10 mouse cellular contexts compared by ENCODE assay signal in the genomic region with DNA sequence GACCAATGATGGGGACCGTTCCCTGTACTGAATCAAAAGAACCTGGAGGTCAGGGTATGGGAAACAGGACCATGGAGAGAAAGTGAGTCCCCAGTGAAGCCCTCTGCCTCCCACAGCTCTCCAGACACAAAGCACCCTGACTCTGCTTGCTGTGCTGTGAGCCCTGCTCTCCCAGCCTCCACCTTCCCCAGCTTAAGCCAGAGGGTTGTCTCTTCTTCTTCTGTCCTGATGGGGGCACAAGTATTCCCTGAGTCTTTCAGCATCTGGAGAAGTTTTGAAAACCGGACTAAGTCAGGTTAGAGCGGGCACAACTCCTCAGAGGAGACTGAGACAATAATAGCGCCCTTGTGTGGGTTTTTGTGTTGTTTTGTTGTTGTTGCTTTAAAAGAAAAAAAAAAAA. TPM values are rescaled to one million over a fixed set of nuclear protein-coding genes. Genes with fewer than 3 reads are reported as not detected.
DNase-seq lines count a peak whose midpoint lies in the region; ATAC-seq and TF ChIP-seq lines count a peak whose summit lies in the region.
"Had no signal": no experiment of that assay in that cellular context is flagged by ENCODE, and none has a peak within 500 bp of the region (broad histone marks: within the 10 kb centered on the region; RNA-seq: fewer than 3 reads in every experiment).

No protein-coding gene starts in this region.

- WGBS in embryonic facial prominence, embryonic 12.5 days = 41% methylated on average over 4 of the region's 4 CpGs
- 43% methylated on average over 4 of the region's 4 CpGs for WGBS in limb, embryonic 14.5 days

- peak overlapping the region; percentile 71 for H3K9ac ChIP-seq in embryonic facial prominence, embryonic 12.5 days
- H3K9ac ChIP-seq in limb, embryonic 14.5 days (ENCODE audit: low read depth, low read length, severe bottlenecking) = peak overlapping the region; percentile 77; the same call in 1 of the 2 replicates
- H3K9ac ChIP-seq: liver, embryonic 14.5 days had no signal

- H3K4me3 ChIP-seq in layer of hippocampus, adult 2 months = peak overlapping the region; percentile 48
- peak overlapping the region; percentile 64 for H3K4me3 ChIP-seq in embryonic facial prominence, embryonic 12.5 days
- peak overlapping the region; percentile 60 for H3K4me3 ChIP-seq in limb, embryonic 14.5 days (replicated peaks; ENCODE audit: low read length)

- TF ChIP-seq POLR2A in limb, embryonic 14.5 days (IDR thresholded peaks at IDR 0.05; ENCODE audit: borderline replicate concordance, extremely low read depth, insufficient read depth, insufficient read length) = no peak

- peak overlapping the region; percentile 73 for H3K4me2 ChIP-seq in embryonic facial prominence, embryonic 12.5 days (replicated peaks)
- H3K4me2 ChIP-seq in limb, embryonic 14.5 days (replicated peaks; ENCODE audit: low read depth, low read length, severe bottlenecking) = peak overlapping the region; percentile 84

- no peaks in the 10 kb centered on the region for H3K36me3 ChIP-seq in embryonic facial prominence, embryonic 12.5 days
- no peaks in the 10 kb centered on the region for H3K36me3 ChIP-seq in limb, embryonic 14.5 days (ENCODE audit: control insufficient read depth, insufficient read depth, low read length)

- TF ChIP-seq CTCF in layer of hippocampus, adult 2 months (conservative IDR thresholded peaks at IDR 0.05) = peak; percentile 44

- no peaks in the 10 kb centered on the region for H3K9me3 ChIP-seq in embryonic facial prominence, embryonic 12.5 days
- no peaks in the 10 kb centered on the region for H3K9me3 ChIP-seq in limb, embryonic 14.5 days (ENCODE audit: control insufficient read depth, low read length)

- no peak for ATAC-seq in embryonic facial prominence, embryonic 12.5 days (ENCODE audit: insufficient number of reproducible peaks, insufficient read depth, low FRiP score, low TSS enrichment)
- no peak for ATAC-seq in limb, embryonic 14.5 days (ENCODE audit: low FRiP score, low read depth)
- no peak for ATAC-seq in activated CD4-positive, CD25-positive, alpha-beta regulatory T cell, adult 4 months

- 0 out of 2 replicates have a peak, but pooled peaks cover 5% of the 10 kb centered on the region for H3K27me3 ChIP-seq in embryonic facial prominence, embryonic 12.5 days
- no peaks in the 10 kb centered on the region for H3K27me3 ChIP-seq in limb, embryonic 14.5 days (ENCODE audit: control insufficient read depth, insufficient read depth, low read length)

- H3K27ac ChIP-seq in layer of hippocampus, adult 2 months = peak overlapping the region; percentile 82
- peak overlapping the region; percentile 94; the same call in 1 of the 2 replicates for H3K27ac ChIP-seq in embryonic facial prominence, embryonic 12.5 days
- H3K27ac ChIP-seq in limb, embryonic 14.5 days (replicated peaks; ENCODE audit: low read depth, low read length) = 0 out of 2 replicates have a peak overlapping the region, but pooled peaks have one; percentile 14
- H3K27ac ChIP-seq: liver, embryonic 14.5 days had no signal

- peak; percentile 38 for DNase-seq in cerebellum, adult 9-11 months
- no peak for DNase-seq in cerebellum, postnatal 10 days
- DNase-seq in layer of hippocampus, adult 2 months (ENCODE audit: low spot score in 2 of 2) = no peak
- no peak for DNase-seq in layer of hippocampus, postnatal 36 days
- no peak for DNase-seq in limb, embryonic 14.5 days (ENCODE audit: low spot score)
- DNase-seq in natural killer cell, adult 2 months (ENCODE audit: low spot score in 2 of 2) = no peak

- peaks cover 17% of the 10 kb centered on the region for H3K4me1 ChIP-seq in embryonic facial prominence, embryonic 12.5 days
- peaks cover 17% of the 10 kb centered on the region for H3K4me1 ChIP-seq in limb, embryonic 14.5 days (ENCODE audit: control insufficient read depth, insufficient read depth, low read length)

RNA-seq across cellular contexts. Expression of gene Daam2, which starts 2.2 kb away (rescaled TPM):
- 10 to 100 TPM; 61.2 to 66.7 TPM for total RNA-seq in layer of hippocampus, adult 2 months (2021)
- 10 to 100 TPM; 54.7 to 69.8 TPM for total RNA-seq in layer of hippocampus, postnatal 36 days (2021)
- polyA plus RNA-seq in embryonic facial prominence, embryonic 12.5 days (2016; fragmentation: Nextera tagmentation; extraction: Ambion mirVana) = 12.4 and 12.6 TPM in 2 replicates
- polyA plus RNA-seq in limb, embryonic 14.5 days (2012; rRNA removed) = 30.0 and 34.0 TPM in 2 replicates
- 8.7 and 11.6 TPM in 2 replicates for polyA plus RNA-seq in limb, embryonic 14.5 days (2014; fragmentation: Nextera tagmentation; extraction: Ambion mirVana)
- under 1 TPM in 1 of 2 experiments, not detected in 1; 0.13 TPM for polyA plus RNA-seq in activated CD4-positive, CD25-positive, alpha-beta regulatory T cell, adult 4 months (2017; shearing (Covaris generic))
- total RNA-seq: hematopoietic stem cell, adult 5-6 weeks had no signal

RNA-seq across cellular contexts. Expression of gene Kif6, which starts 53.0 kb away (rescaled TPM):
- total RNA-seq in layer of hippocampus, adult 2 months (2021) = 1 to 10 TPM; 5.0 to 6.1 TPM
- 1 to 10 TPM; 4.7 to 5.0 TPM for total RNA-seq in layer of hippocampus, postnatal 36 days (2021)
- 2.9 and 3.8 TPM in 2 replicates for polyA plus RNA-seq in embryonic facial prominence, embryonic 12.5 days (2016; fragmentation: Nextera tagmentation; extraction: Ambion mirVana)
- 0.78 and 1.1 TPM in 2 replicates for polyA plus RNA-seq in limb, embryonic 14.5 days (2012; rRNA removed)
- 1.1 and 1.9 TPM in 2 replicates for polyA plus RNA-seq in limb, embryonic 14.5 days (2014; fragmentation: Nextera tagmentation; extraction: Ambion mirVana)
- polyA plus RNA-seq in activated CD4-positive, CD25-positive, alpha-beta regulatory T cell, adult 4 months (2017; shearing (Covaris generic)) = not detected

Comparison
In these comparisons a context has a peak if more than half of its experiments do, and no peak if none do; other contexts are left out.
1. H3K27ac ChIP-seq: peak in every context shown above with its lines; median percentile 94 in embryonic facial prominence, embryonic 12.5 days; 82 in layer of hippocampus, adult 2 months; 14 in limb, embryonic 14.5 days.
2. RNA of gene Daam2, which starts 2.2 kb away (polyA plus RNA-seq): 8.7 to 34.0 TPM in limb, embryonic 14.5 days and 12.4 to 12.6 TPM in embryonic facial prominence, embryonic 12.5 days; 0.13 TPM in activated CD4-positive, CD25-positive, alpha-beta regulatory T cell, adult 4 months; every median in the first group is over 4 times any median in the second.
3. Peak in every context shown above with its lines, with median percentiles within 50 percentile points of each other: H3K4me3 ChIP-seq.